Mouse (Mus musculus) gastrocnemius, postnatal 25 days (tissue): ENCODE results near the gene Ncapg2. TPM values are rescaled to one million over a fixed set of nuclear protein-coding genes. Genes with fewer than 3 reads are reported as not detected.

Experiments
- total RNA-seq, 2 experiments: library from RNA; stranded (reverse); gene quantifications; 1 replicate in 1 of 2; 2 replicates in 1 of 2; pipeline ENCODE4 v1.2.3; 2021

The Ncapg2 gene
- total RNA-seq, 2 experiments from 2014 or later: 1.5 to 2.3 TPM

Other genes starting within 250 kb of the Ncapg2 start
- 1 to 10 TPM; 7.2 to 8.8 TPM for gene Wdr60, start 142.4 kb upstream of the Ncapg2 start, total RNA-seq
- gene Gm11027, start 130.0 kb upstream of the Ncapg2 start, total RNA-seq: not detected
- 10 to 100 TPM; 18.0 to 20.4 TPM for gene Esyt2, start 124.2 kb upstream of the Ncapg2 start, total RNA-seq
- gene Ptprn2, start 80.3 kb downstream of the Ncapg2 start, total RNA-seq: not detected